Mouse (Mus musculus) lung, postnatal 0 days (tissue): ENCODE measurements around the gene Fhit.

Source experiments
- CTCF ChIP-seq: IDR thresholded peaks from 2 replicates; pipeline ENCODE4 v1.5.1; 2016; ENCODE audit warnings: antibody characterized with exemption, mild to moderate bottlenecking
- EP300 ChIP-seq: IDR thresholded peaks from 2 replicates; pipeline ENCODE4 v1.6.1; 2016; ENCODE audit warnings: antibody characterized with exemption, mild to moderate bottlenecking, control low read depth

GRCm38 (mm10) chr14:10978651-10979050 is 183.2 kb downstream of the Fhit start:
- TF ChIP-seq CTCF (no peak), EP300 (no peak)
